Mouse (Mus musculus) embryonic fibroblast, embryonic 13.5 days (primary cell): ENCODE results near the gene Bmpr1a.

Experiments used
- CTCF ChIP-seq: IDR thresholded peaks from 2 replicates; pipeline ENCODE4 v1.5.1; 2011; ENCODE audit warnings: mild to moderate bottlenecking, control low read depth, low read length, moderate library complexity, borderline replicate concordance; ENCODE audit not compliant: insufficient read depth
- POLR2A ChIP-seq: IDR thresholded peaks from 2 replicates; pipeline ENCODE4 v1.6.1; 2011; ENCODE audit warnings: low read depth, mild to moderate bottlenecking, control low read depth, low read length, moderate library complexity

DNA sequence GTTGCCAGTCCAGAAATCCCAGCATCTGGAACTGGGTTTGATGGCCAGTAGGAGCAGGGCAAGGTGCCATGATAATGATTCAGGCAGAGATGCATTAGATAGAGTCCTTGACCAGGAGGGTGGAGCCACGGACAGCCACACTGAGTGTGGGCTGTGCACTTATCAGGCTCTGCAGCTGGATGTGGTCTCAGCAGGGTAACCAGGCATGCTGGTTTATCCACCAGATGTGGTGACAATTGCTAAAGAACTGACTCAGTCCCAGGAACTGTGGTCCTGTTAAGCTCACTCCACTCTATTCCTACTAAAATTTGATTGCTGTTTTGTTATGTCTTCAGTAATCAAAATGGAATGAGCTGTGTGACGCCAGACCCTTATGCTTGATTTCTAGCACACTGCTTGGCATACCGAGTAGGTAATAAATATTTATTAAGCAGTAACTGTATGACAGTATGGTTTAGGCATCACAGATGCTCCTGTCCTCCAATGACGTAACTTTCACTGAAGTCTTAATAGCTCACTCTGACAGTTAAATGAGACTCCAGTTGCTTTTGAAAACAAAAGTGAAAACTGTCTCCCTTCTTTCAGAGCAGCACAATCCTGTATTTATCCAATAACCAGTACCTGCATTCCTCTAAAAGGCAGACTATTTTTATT, 5.2 kb upstream of the Bmpr1a start:
- TF ChIP-seq POLR2A (no peak), CTCF (no peak)
